Mouse (Mus musculus): ENCODE measurements around the gene Lrig2. TPM values are rescaled to one million over a fixed set of nuclear protein-coding genes. Genes with fewer than 3 reads are reported as not detected.

The Lrig2 gene
- total and polyA plus RNA-seq, 2 experiments, result 2.8 to 5.8 TPM

DNA sequence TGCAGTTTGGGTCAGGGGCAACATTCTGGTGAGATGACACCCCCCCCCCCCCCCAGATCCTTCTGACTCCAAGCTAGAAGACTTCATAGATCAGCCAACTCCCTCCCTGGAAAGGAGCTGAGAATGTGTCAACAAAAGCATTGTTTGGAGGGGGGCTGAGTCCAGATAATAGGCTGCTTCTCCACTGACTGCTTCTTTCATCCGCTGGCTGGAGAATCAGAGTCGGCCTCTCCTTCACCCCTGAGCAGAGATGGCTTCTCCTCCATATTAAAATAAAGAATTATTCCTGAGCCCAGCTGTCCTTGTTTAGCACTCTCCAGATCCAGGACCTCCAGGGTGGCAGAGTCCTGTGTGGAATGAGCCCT lies 30.3 kb upstream of the Lrig2 start:
- no peak overlapping the region for H3K27ac ChIP-seq (replicated peaks; ENCODE audit: insufficient read depth, low read depth, low read length)
- no peaks in the 10 kb centered on the region for H3K27me3 ChIP-seq (ENCODE audit: control insufficient read depth, insufficient read depth, low read length)
- WGBS, result 61% methylated on average over 2 of the region's 2 CpGs
- H3K9ac ChIP-seq (ENCODE audit: low read depth, low read length), result no peak overlapping the region
- H3K4me1 ChIP-seq (ENCODE audit: control insufficient read depth, insufficient read depth, low read length), result peaks cover 9% of the 10 kb centered on the region
- H3K4me3 ChIP-seq (ENCODE audit: insufficient read depth, low read depth, low read length), result no peak overlapping the region
- no peaks in the 10 kb centered on the region for H3K79me2 ChIP-seq (ENCODE audit: control insufficient read depth, insufficient read depth, low read length)
- no peak for DNase-seq (ENCODE audit: extremely low read depth, low read depth, low spot score)
- no peaks in the 10 kb centered on the region for H3K36me3 ChIP-seq (ENCODE audit: control insufficient read depth, insufficient read depth, low read length)
- no peak for TF ChIP-seq CTCF (IDR thresholded peaks at IDR 0.05; ENCODE audit: low read depth, low read length)
- no peak for TF ChIP-seq POLR2A (IDR thresholded peaks at IDR 0.05; ENCODE audit: extremely low read depth, insufficient read depth, low read length)

DNA sequence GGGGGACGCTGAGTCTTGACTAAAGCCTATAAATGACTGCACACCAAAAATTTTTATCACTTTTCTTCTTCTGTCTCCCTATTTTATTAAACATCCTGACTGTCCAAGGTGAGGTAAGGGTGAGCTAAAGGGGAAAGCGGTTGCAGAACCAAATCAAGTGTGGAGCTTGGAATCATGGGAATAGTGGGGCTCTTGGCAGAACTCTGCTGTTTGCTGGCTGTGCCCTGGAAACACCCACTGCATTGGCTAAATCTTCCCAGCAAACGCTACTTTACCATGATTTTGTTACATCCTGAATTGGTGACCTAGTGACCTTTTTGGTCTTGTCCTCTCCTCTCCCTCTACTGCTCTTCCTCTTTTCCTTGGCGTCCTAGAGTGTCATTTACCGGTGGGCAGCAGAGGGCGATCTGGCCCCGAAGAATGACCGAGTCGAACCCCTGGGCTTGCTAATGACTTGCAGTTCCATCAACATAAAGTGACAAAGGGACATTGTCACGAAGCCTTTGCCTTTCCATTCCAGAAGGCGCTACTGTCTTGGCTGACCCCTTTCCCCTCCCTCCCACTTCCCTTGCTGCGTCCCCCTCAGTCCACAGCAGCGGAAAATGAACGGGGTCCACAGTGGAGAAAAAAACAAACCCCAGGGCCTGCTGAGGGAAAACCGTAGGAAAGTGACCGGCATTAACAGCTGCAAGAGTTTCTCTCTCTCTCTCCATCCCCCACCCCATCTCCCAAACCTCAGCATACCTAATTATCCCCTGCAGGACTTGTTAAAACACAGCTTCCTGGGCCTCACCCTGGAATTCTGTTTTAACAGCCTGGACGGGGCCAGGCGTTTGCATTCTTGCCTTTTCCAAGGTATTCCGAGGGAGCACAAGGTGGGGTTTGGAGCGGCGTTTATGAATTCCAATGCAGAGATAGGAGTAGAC lies 29.7 kb upstream of the Lrig2 start:
- no peaks in the 10 kb centered on the region for H3K36me3 ChIP-seq (ENCODE audit: control insufficient read depth, insufficient read depth, low read length)
- H3K9ac ChIP-seq (ENCODE audit: low read depth, low read length), result peak overlapping the region; percentile 33; the same call in 1 of the 2 replicates
- H3K79me2 ChIP-seq (ENCODE audit: control insufficient read depth, insufficient read depth, low read length), result no peaks in the 10 kb centered on the region
- TF ChIP-seq CTCF (IDR thresholded peaks at IDR 0.05; ENCODE audit: low read depth, low read length), result peak; percentile 83
- no peak for TF ChIP-seq POLR2A (IDR thresholded peaks at IDR 0.05; ENCODE audit: extremely low read depth, insufficient read depth, low read length)
- peak overlapping the region; percentile 80 for H3K27ac ChIP-seq (replicated peaks; ENCODE audit: insufficient read depth, low read depth, low read length)
- 21% methylated on average over 21 of the region's 21 CpGs for WGBS
- DNase-seq (ENCODE audit: extremely low read depth, low read depth, low spot score), result peak; percentile 84
- peaks cover 9% of the 10 kb centered on the region for H3K4me1 ChIP-seq (ENCODE audit: control insufficient read depth, insufficient read depth, low read length)
- no peaks in the 10 kb centered on the region for H3K27me3 ChIP-seq (ENCODE audit: control insufficient read depth, insufficient read depth, low read length)
- peak overlapping the region; percentile 19; the same call in 1 of the 2 replicates for H3K4me3 ChIP-seq (ENCODE audit: insufficient read depth, low read depth, low read length)

DNA sequence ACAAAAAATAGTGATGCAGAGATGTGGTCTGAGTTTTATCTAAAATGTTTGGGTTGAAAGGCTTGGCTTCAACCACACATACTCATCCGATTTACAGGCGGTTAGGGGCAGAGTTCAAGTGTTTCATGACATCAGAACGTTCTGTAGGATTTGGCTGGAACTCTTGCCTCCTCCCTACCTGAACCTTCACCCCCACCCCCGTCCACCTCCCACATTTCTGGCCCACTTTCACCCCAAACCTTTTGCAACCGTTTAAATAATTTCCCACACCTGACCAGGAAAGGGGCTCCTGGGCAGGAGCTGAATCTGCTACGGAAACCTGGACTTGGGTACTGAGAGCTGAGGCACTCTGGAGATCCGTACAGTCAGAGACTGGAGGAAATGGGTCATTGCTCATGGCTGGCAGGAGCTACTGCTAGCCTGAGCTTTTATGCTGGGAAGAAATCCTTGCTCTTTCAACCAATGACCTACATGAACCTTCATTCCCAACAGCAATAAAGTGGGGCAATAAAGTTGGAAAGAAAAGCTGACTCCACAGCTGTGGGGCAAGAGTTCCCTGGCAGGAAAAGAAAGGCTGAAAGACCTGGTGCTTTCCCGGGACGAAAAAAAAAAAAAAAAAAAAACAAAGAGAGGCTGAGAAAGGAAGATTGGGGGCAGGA lies 28.9 kb upstream of the Lrig2 start:
- Histone ChIP-seq H3K27me3 (ENCODE audit: control insufficient read depth, insufficient read depth, low read length) (no peaks in the 10 kb centered on the region), H3K79me2 (ENCODE audit: control insufficient read depth, insufficient read depth, low read length) (no peaks in the 10 kb centered on the region), H3K4me3 (ENCODE audit: insufficient read depth, low read depth, low read length) (peak overlapping the region; percentile 19; the same call in 1 of the 2 replicates), H3K9ac (ENCODE audit: low read depth, low read length) (peak overlapping the region; percentile 11; the same call in 1 of the 2 replicates), H3K4me1 (ENCODE audit: control insufficient read depth, insufficient read depth, low read length) (peaks cover 9% of the 10 kb centered on the region), H3K36me3 (ENCODE audit: control insufficient read depth, insufficient read depth, low read length) (no peaks in the 10 kb centered on the region), H3K27ac (replicated peaks; ENCODE audit: insufficient read depth, low read depth, low read length) (peak overlapping the region; percentile 80)
- 16% methylated on average over 9 of the region's 9 CpGs for WGBS
- TF ChIP-seq POLR2A (IDR thresholded peaks at IDR 0.05; ENCODE audit: extremely low read depth, insufficient read depth, low read length), result no peak
- DNase-seq (ENCODE audit: extremely low read depth, low read depth, low spot score), result peak; percentile 97

DNA sequence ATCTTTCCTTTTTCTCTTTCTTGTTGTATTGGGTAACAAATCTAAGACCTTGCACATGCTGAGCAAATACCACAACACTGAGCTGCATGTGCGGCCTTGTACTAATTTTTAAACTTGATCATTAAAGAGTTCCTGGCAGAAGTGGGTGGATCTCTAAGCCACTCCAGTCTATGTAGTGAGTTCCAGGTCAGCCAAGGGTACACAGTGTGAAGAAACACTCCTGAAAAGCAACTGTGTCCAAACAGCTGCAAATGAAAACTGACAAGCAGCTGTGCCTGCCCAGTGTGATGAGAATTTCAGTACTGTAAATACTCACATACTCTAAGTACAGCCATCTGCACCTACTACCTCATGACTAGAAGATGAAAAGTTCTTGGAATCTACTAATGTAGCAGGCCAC lies 21.5 kb upstream of the Lrig2 start:
- Histone ChIP-seq H3K9ac (ENCODE audit: low read depth, low read length) (no peak overlapping the region), H3K27me3 (ENCODE audit: control insufficient read depth, insufficient read depth, low read length) (no peaks in the 10 kb centered on the region), H3K27ac (replicated peaks; ENCODE audit: insufficient read depth, low read depth, low read length) (no peak overlapping the region), H3K4me3 (ENCODE audit: insufficient read depth, low read depth, low read length) (no peak overlapping the region), H3K36me3 (ENCODE audit: control insufficient read depth, insufficient read depth, low read length) (no peaks in the 10 kb centered on the region), H3K4me1 (ENCODE audit: control insufficient read depth, insufficient read depth, low read length) (no peaks in the 10 kb centered on the region), H3K79me2 (ENCODE audit: control insufficient read depth, insufficient read depth, low read length) (no peaks in the 10 kb centered on the region)
- 17% methylated on average over 1 of the region's 1 CpGs for WGBS
- peak; percentile 86 for DNase-seq (ENCODE audit: extremely low read depth, low read depth, low spot score)
- TF ChIP-seq POLR2A (IDR thresholded peaks at IDR 0.05; ENCODE audit: extremely low read depth, insufficient read depth, low read length) (no peak), CTCF (IDR thresholded peaks at IDR 0.05; ENCODE audit: low read depth, low read length) (no peak)

DNA sequence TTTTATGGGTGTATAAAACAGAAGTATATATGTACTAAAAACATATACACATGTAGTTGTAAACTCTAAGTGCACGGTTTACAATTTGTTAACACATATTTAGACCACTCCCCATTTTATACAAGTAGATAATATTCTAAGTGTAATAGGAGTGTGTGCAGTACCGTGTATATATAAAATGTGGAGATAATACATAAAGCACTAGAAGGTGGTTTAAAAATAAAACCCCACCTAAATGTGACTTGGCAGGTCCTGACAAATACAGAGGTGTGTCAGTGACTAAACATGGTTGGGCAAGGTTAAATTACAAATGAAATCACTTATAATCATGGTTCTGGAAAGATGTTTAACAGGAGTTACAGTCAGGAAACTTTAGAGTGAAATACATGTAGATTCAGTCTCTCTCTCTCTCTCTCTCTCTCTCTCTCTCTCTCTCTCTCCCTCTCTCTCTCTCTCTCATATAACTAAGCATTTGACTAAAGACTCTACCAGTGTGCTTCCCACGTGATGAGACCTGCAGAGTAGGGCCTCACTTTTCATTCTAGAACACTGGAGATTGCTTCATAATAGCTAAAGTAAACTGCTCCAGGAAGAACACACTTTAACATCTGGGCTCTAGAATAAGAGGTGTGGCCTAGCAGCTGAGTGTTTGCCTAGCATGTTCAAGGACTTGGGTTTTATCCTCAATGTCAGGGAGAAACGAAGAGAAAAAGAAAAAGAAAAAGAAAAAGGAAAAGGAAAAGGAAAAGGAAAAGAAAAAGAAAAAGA lies 14.6 kb upstream of the Lrig2 start:
- H3K27me3 ChIP-seq (ENCODE audit: control insufficient read depth, insufficient read depth, low read length), result no peaks in the 10 kb centered on the region
- H3K36me3 ChIP-seq (ENCODE audit: control insufficient read depth, insufficient read depth, low read length), result no peaks in the 10 kb centered on the region
- DNase-seq (ENCODE audit: extremely low read depth, low read depth, low spot score), result peak; percentile 50
- no peak overlapping the region for H3K4me3 ChIP-seq (ENCODE audit: insufficient read depth, low read depth, low read length)
- no peak overlapping the region for H3K9ac ChIP-seq (ENCODE audit: low read depth, low read length)
- TF ChIP-seq CTCF (IDR thresholded peaks at IDR 0.05; ENCODE audit: low read depth, low read length) (no peak), POLR2A (IDR thresholded peaks at IDR 0.05; ENCODE audit: extremely low read depth, insufficient read depth, low read length) (no peak)
- H3K27ac ChIP-seq (replicated peaks; ENCODE audit: insufficient read depth, low read depth, low read length), result no peak overlapping the region
- peaks cover 15% of the 10 kb centered on the region for H3K4me1 ChIP-seq (ENCODE audit: control insufficient read depth, insufficient read depth, low read length)
- 66% methylated on average over 4 of the region's 4 CpGs for WGBS
- H3K79me2 ChIP-seq (ENCODE audit: control insufficient read depth, insufficient read depth, low read length), result no peaks in the 10 kb centered on the region
